Comparison of ENCODE assay signal across 8 mouse cellular contexts in the genomic region with DNA sequence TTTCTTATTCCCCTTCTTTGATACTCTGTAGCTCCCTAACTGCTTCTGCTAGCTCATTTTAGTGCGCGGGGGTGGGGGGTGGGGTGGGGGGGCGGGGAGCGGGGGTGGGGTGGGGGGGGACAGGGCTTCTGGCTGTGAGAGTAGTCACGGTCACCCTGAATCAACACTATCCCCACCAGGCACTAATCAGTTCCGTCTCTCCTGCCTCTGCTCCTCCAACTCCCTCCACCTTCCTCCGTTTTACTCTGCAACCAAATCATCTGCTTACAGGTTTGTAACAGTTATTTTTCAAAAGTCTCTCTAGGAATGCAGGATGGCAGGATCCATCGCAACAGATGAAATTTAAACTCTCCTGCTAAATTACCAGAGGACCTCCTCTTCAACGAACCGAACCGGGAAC.
A peak's percentile ranks its signal among the peaks of the same experiment; 100 is the strongest.
DNase-seq lines count a peak whose midpoint lies in the region; ATAC-seq lines count a peak whose summit lies in the region.

No protein-coding gene starts in this region.

- no peaks in the 10 kb centered on the region for H3K36me3 ChIP-seq in heart, embryonic 11.5 days (ENCODE audit: control insufficient read depth, insufficient read depth, low read length)
- no peaks in the 10 kb centered on the region for H3K36me3 ChIP-seq in megakaryocyte, embryonic 14.5 days (replicated peaks; ENCODE audit: low read length)
- H3K36me3 ChIP-seq in intestine, embryonic 15.5 days, result no peaks in the 10 kb centered on the region
- H3K36me3 ChIP-seq in neural tube, embryonic 13.5 days, result no peaks in the 10 kb centered on the region

- no peak for DNase-seq in heart, postnatal 4 days
- no peak for DNase-seq in urinary bladder, postnatal 25 days (ENCODE audit: low spot score)
- DNase-seq in spleen, adult 12 weeks (ENCODE audit: low spot score), result no peak

- peak overlapping the region; percentile 63 for H3K4me2 ChIP-seq in heart, embryonic 11.5 days
- peak overlapping the region; percentile 26; the same call in 1 of the 2 replicates for H3K4me2 ChIP-seq in intestine, embryonic 15.5 days (replicated peaks)
- H3K4me2 ChIP-seq in neural tube, embryonic 13.5 days, result 0 out of 2 replicates have a peak overlapping the region, but pooled peaks have one; percentile 24

- H3K4me1 ChIP-seq in heart, embryonic 11.5 days (ENCODE audit: control insufficient read depth, insufficient read depth, low read length), result no peaks in the 10 kb centered on the region
- no peaks in the 10 kb centered on the region for H3K4me1 ChIP-seq in megakaryocyte, embryonic 14.5 days
- H3K4me1 ChIP-seq in intestine, embryonic 15.5 days (replicated peaks), result no peaks in the 10 kb centered on the region
- H3K4me1 ChIP-seq in neural tube, embryonic 13.5 days (replicated peaks), result no peaks in the 10 kb centered on the region

- 6% methylated on average over 11 of the region's 11 CpGs for WGBS in heart, embryonic 11.5 days (ENCODE audit: insufficient replicate concordance)
- 10% methylated on average over 11 of the region's 11 CpGs for WGBS in intestine, embryonic 15.5 days
- 25% methylated on average over 11 of the region's 11 CpGs for WGBS in neural tube, embryonic 13.5 days

- no peak overlapping the region for H3K9ac ChIP-seq in heart, embryonic 11.5 days (ENCODE audit: low read depth, low read length)
- H3K9ac ChIP-seq in intestine, embryonic 15.5 days, result no peak overlapping the region
- no peak overlapping the region for H3K9ac ChIP-seq in neural tube, embryonic 13.5 days

- H3K27ac ChIP-seq in heart, embryonic 11.5 days (ENCODE audit: low read depth, low read length), result no peak overlapping the region
- H3K27ac ChIP-seq in intestine, embryonic 15.5 days, result no peak overlapping the region
- no peak overlapping the region for H3K27ac ChIP-seq in neural tube, embryonic 13.5 days (replicated peaks)

- H3K9me3 ChIP-seq in heart, embryonic 11.5 days (replicated peaks; ENCODE audit: control insufficient read depth, low read length), result no peaks in the 10 kb centered on the region
- H3K9me3 ChIP-seq in megakaryocyte, embryonic 14.5 days, result peaks cover 14% of the 10 kb centered on the region
- H3K9me3 ChIP-seq in intestine, embryonic 15.5 days, result no peaks in the 10 kb centered on the region
- H3K9me3 ChIP-seq in neural tube, embryonic 13.5 days, result no peaks in the 10 kb centered on the region; the same call in 1 of the 2 replicates

- H3K4me3 ChIP-seq in heart, embryonic 11.5 days (ENCODE audit: low read depth, low read length), result peak overlapping the region; percentile 27
- peak overlapping the region; percentile 75 for H3K4me3 ChIP-seq in megakaryocyte, embryonic 14.5 days (replicated peaks)
- H3K4me3 ChIP-seq in intestine, embryonic 15.5 days (replicated peaks), result no peak overlapping the region
- H3K4me3 ChIP-seq in neural tube, embryonic 13.5 days, result no peak overlapping the region

- no peak for ATAC-seq in heart, embryonic 11.5 days (replicated peaks; ENCODE audit: insufficient number of reproducible peaks, low FRiP score, low TSS enrichment)
- no peak for ATAC-seq in megakaryocyte, adult 5-6 weeks (ENCODE audit: poor library complexity, severe bottlenecking)
- ATAC-seq in intestine, embryonic 15.5 days, result no peak
- ATAC-seq in neural tube, embryonic 13.5 days (ENCODE audit: low read depth), result no peak

- H3K27me3 ChIP-seq in heart, embryonic 11.5 days (ENCODE audit: control insufficient read depth, insufficient read depth, low read length), result no peaks in the 10 kb centered on the region
- no peaks in the 10 kb centered on the region for H3K27me3 ChIP-seq in megakaryocyte, embryonic 14.5 days (replicated peaks)
- H3K27me3 ChIP-seq in intestine, embryonic 15.5 days (replicated peaks), result no peaks in the 10 kb centered on the region
- H3K27me3 ChIP-seq in neural tube, embryonic 13.5 days, result no peaks in the 10 kb centered on the region

Comparison
In these comparisons a context has a peak if more than half of its experiments do, and no peak if none do; other contexts are left out.
1. H3K4me3 ChIP-seq: peak in heart, embryonic 11.5 days (single experiment) and megakaryocyte, embryonic 14.5 days (single experiment); none in intestine, embryonic 15.5 days (single experiment) and neural tube, embryonic 13.5 days (single experiment).
2. Peak in every context shown above with its lines, with median percentiles within 50 percentile points of each other: H3K4me2 ChIP-seq.